Mouse (Mus musculus) cerebral cortex, adult 2 months (tissue): Measurements from ENCODE around the gene Sco2.

Experiments
- WGBS: fragments of 180-500 bp; shearing (Covaris S2); methylation state at CpG from one replicate; pipeline ENCODE4 v1.1.7; 2018; 5-methylcytosine and 5-hydroxymethylcytosine counted together

The Sco2 gene

GRCm38 (mm10) chr15:89373762-89374248, at the start of gene Sco2:
Gene Sco2 (minus strand): TSS chr15:89373846.
- WGBS, result under 1% methylated on average over 42 of the region's 42 CpGs

- 98% methylated on average over 9 of the region's 9 CpGs for WGBS
Measured at GRCm38 (mm10) chr15:89421938-89422337, 48.3 kb upstream of the Sco2 start.

- WGBS, result 77% methylated on average over 8 of the region's 8 CpGs
Measured at GRCm38 (mm10) chr15:89415282-89415681, 41.6 kb upstream of the Sco2 start.

- 89% methylated on average over 24 of the region's 24 CpGs for WGBS
Measured at GRCm38 (mm10) chr15:89410118-89410517, 36.5 kb upstream of the Sco2 start, which contains the start of gene Syce3. Gene Syce3 (minus strand): TSS chr15:89410503.

- 84% methylated on average over 10 of the region's 10 CpGs for WGBS
Measured at GRCm38 (mm10) chr15:89404831-89405623, 31.4 kb upstream of the Sco2 start.

- WGBS, result 77% methylated on average over 1 of the region's 1 CpGs
Measured at GRCm38 (mm10) chr15:89402471-89402870, 28.8 kb upstream of the Sco2 start.

GRCm38 (mm10) chr15:89399716-89400115, 26.1 kb upstream of the Sco2 start:
- WGBS, result 100% methylated on average over 1 of the region's 1 CpGs

GRCm38 (mm10) chr15:89398146-89398545, 24.5 kb upstream of the Sco2 start:
- WGBS, result 64% methylated on average over 2 of the region's 2 CpGs

- WGBS, result 82% methylated on average over 4 of the region's 4 CpGs
Measured at GRCm38 (mm10) chr15:89396883-89397282, 23.2 kb upstream of the Sco2 start.

GRCm38 (mm10) chr15:89390081-89390480, 16.4 kb upstream of the Sco2 start:
- 83% methylated on average over 10 of the region's 10 CpGs for WGBS

- WGBS, result 47% methylated on average over 12 of the region's 12 CpGs
Measured at GRCm38 (mm10) chr15:89387127-89387526, 13.5 kb upstream of the Sco2 start.

GRCm38 (mm10) chr15:89384617-89385016, 11.0 kb upstream of the Sco2 start, which contains the start of gene Klhdc7b:
Gene Klhdc7b (plus strand): TSS chr15:89384917.
- 95% methylated on average over 7 of the region's 7 CpGs for WGBS

GRCm38 (mm10) chr15:89379429-89379828, 5.8 kb upstream of the Sco2 start:
- WGBS, result 38% methylated on average over 10 of the region's 10 CpGs

- WGBS, result 4% methylated on average over 33 of the region's 33 CpGs
Measured at GRCm38 (mm10) chr15:89378831-89379401, 5.3 kb upstream of the Sco2 start, which contains the start of gene Odf3b. Gene Odf3b (minus strand): TSS chr15:89379282.

GRCm38 (mm10) chr15:89377938-89378828, 4.5 kb upstream of the Sco2 start:
- WGBS, result 20% methylated on average over 46 of the region's 46 CpGs

GRCm38 (mm10) chr15:89377362-89377761, 3.7 kb upstream of the Sco2 start:
- WGBS, result 11% methylated on average over 18 of the region's 18 CpGs

- 43% methylated on average over 16 of the region's 16 CpGs for WGBS
Measured at GRCm38 (mm10) chr15:89376957-89377356, 3.3 kb upstream of the Sco2 start, which contains the start of gene Tymp. Gene Tymp (minus strand): TSS chr15:89377039.

GRCm38 (mm10) chr15:89376040-89376439, 2.4 kb upstream of the Sco2 start:
- 92% methylated on average over 7 of the region's 7 CpGs for WGBS

GRCm38 (mm10) chr15:89374801-89375534, 1.3 kb upstream of the Sco2 start:
- WGBS, result 92% methylated on average over 17 of the region's 17 CpGs

GRCm38 (mm10) chr15:89374340-89374739, 694 bp upstream of the Sco2 start:
- 44% methylated on average over 9 of the region's 9 CpGs for WGBS
